Mouse (Mus musculus): ENCODE measurements around the gene Hist1h2be.
"Not testable (repeated sequence)": the region's sequence is repeated elsewhere in the genome, so short reads cannot be mapped to it uniquely, and the experiment has no call there.

GRCm38 (mm10) chr13:23542225-23542980 is 78.5 kb downstream of the Hist1h2be start:
- not testable (repeated sequence) for TF ChIP-seq POLR2A (IDR thresholded peaks at IDR 0.05; ENCODE audit: borderline replicate concordance, low read depth, low read length); CTCF (IDR thresholded peaks at IDR 0.05; ENCODE audit: low read depth, low read length)
